Mouse (Mus musculus): ENCODE results near the gene Adipor2.

GRCm38 (mm10) chr6:119371624-119372023 is 45.9 kb downstream of the Adipor2 start:
- TF ChIP-seq CTCF (IDR thresholded peaks at IDR 0.05; ENCODE audit: extremely low read depth, insufficient read depth, insufficient read length, insufficient replicate concordance) (no peak), POLR2A (IDR thresholded peaks at IDR 0.05; ENCODE audit: low read depth, low read length) (no peak)

Measured in spleen, adult 2 months (tissue).